Mouse (Mus musculus) induced T-regulatory cell, adult 2 months (primary cell): ENCODE results near the gene Pibf1.

Experiments used
- DNase-seq: peaks from one replicate; pipeline ENCODE4 v3.0.0-alpha.2; 2012; ENCODE audit warnings: low read depth

Pibf1 gene

GRCm38 (mm10) chr14:99099267-99099966 is at the start of gene Pibf1, which contains the start of gene Dis3:
Gene Pibf1, plus strand, starts transcription at chr14:99099424.
Gene Dis3, minus strand, starts transcription at chr14:99099770.
- DNase-seq: peak; percentile 100

GRCm38 (mm10) chr14:99058959-99059586 is 40.2 kb upstream of the Pibf1 start:
- DNase-seq: no peak

- no peak for DNase-seq
Observed at GRCm38 (mm10) chr14:99060616-99061015, 38.6 kb upstream of the Pibf1 start.

GRCm38 (mm10) chr14:99063091-99063490 is 36.1 kb upstream of the Pibf1 start:
- no peak for DNase-seq

GRCm38 (mm10) chr14:99071146-99071545 is 28.1 kb upstream of the Pibf1 start:
- DNase-seq: no peak

- no peak for DNase-seq
Observed at GRCm38 (mm10) chr14:99088947-99089346, 10.3 kb upstream of the Pibf1 start.

GRCm38 (mm10) chr14:99099967-99100587 is 853 bp downstream of the Pibf1 start:
- no peak for DNase-seq

- DNase-seq: no peak
Observed at GRCm38 (mm10) chr14:99103050-99103449, 3.8 kb downstream of the Pibf1 start.

- DNase-seq: no peak
Observed at GRCm38 (mm10) chr14:99104542-99105123, 5.4 kb downstream of the Pibf1 start.

- DNase-seq: no peak
Observed at GRCm38 (mm10) chr14:99106671-99107070, 7.4 kb downstream of the Pibf1 start.

GRCm38 (mm10) chr14:99107631-99108187 is 8.5 kb downstream of the Pibf1 start:
- no peak for DNase-seq

GRCm38 (mm10) chr14:99108762-99109161 is 9.5 kb downstream of the Pibf1 start:
- no peak for DNase-seq

- no peak for DNase-seq
Observed at GRCm38 (mm10) chr14:99117576-99117975, 18.4 kb downstream of the Pibf1 start.

- DNase-seq: no peak
Observed at GRCm38 (mm10) chr14:99121584-99122339, 22.5 kb downstream of the Pibf1 start.

- DNase-seq: no peak
Observed at GRCm38 (mm10) chr14:99124076-99124475, 24.9 kb downstream of the Pibf1 start.

- DNase-seq: no peak
Observed at GRCm38 (mm10) chr14:99126713-99127112, 27.5 kb downstream of the Pibf1 start.

- DNase-seq: no peak
Observed at GRCm38 (mm10) chr14:99127509-99127908, 28.3 kb downstream of the Pibf1 start.

GRCm38 (mm10) chr14:99129050-99129449 is 29.8 kb downstream of the Pibf1 start:
- no peak for DNase-seq

- peak; percentile 2 for DNase-seq
Observed at GRCm38 (mm10) chr14:99134048-99134447, 34.8 kb downstream of the Pibf1 start.

- DNase-seq: no peak
Observed at GRCm38 (mm10) chr14:99135761-99136160, 36.5 kb downstream of the Pibf1 start.

GRCm38 (mm10) chr14:99136297-99136696 is 37.1 kb downstream of the Pibf1 start:
- no peak for DNase-seq

GRCm38 (mm10) chr14:99140036-99140435 is 40.8 kb downstream of the Pibf1 start:
- no peak for DNase-seq
